Comparison of ENCODE assay signal across 10 mouse cellular contexts in genomic region chr11:3773782-3774462, GRCm38 (mm10).
DNase-seq lines count a peak whose midpoint lies in the region; ATAC-seq lines count a peak whose summit lies in the region.
"Had no signal": no experiment of that assay in that cellular context is flagged by ENCODE, and none has a peak within 500 bp of the region (broad histone marks: within the 10 kb centered on the region; RNA-seq: fewer than 3 reads in every experiment).

No protein-coding gene starts in this region.

- H3K4me2 ChIP-seq in embryonic facial prominence, embryonic 14.5 days (ENCODE audit: low read depth, low read length), result peak overlapping the region; percentile 51
- H3K4me2 ChIP-seq in limb, embryonic 13.5 days (replicated peaks), result peak overlapping the region; percentile 62

- H3K27me3 ChIP-seq in heart, embryonic 10.5 days (ENCODE audit: insufficient read depth, poor library complexity, severe bottlenecking), result peaks cover 64% of the 10 kb centered on the region
- H3K27me3 ChIP-seq in embryonic facial prominence, embryonic 14.5 days (replicated peaks; ENCODE audit: control insufficient read depth, insufficient read depth, low read length), result peaks cover 41% of the 10 kb centered on the region
- peaks cover 60% of the 10 kb centered on the region for H3K27me3 ChIP-seq in limb, embryonic 13.5 days

- H3K36me3 ChIP-seq in heart, embryonic 10.5 days, result no peaks in the 10 kb centered on the region
- no peaks in the 10 kb centered on the region for H3K36me3 ChIP-seq in embryonic facial prominence, embryonic 14.5 days (ENCODE audit: control insufficient read depth, insufficient read depth, low read length)
- H3K36me3 ChIP-seq in limb, embryonic 13.5 days, result no peaks in the 10 kb centered on the region

- peak overlapping the region; percentile 34; the same call in 1 of the 2 replicates for H3K9ac ChIP-seq in embryonic facial prominence, embryonic 14.5 days (ENCODE audit: low read depth, low read length)
- no peak overlapping the region for H3K9ac ChIP-seq in limb, embryonic 13.5 days

- no peak overlapping the region for H3K27ac ChIP-seq in heart, embryonic 10.5 days
- no peak overlapping the region for H3K27ac ChIP-seq in embryonic facial prominence, embryonic 14.5 days (replicated peaks; ENCODE audit: low read depth, low read length)
- no peak overlapping the region for H3K27ac ChIP-seq in limb, embryonic 13.5 days

- intact Hi-C loops in left cerebral cortex, postnatal 36 days (cut with DNase I), result no loop called here

- peak overlapping the region; percentile 55 for H3K4me3 ChIP-seq in heart, embryonic 10.5 days
- H3K4me3 ChIP-seq in embryonic facial prominence, embryonic 14.5 days (ENCODE audit: low read depth, low read length), result peak overlapping the region; percentile 34
- H3K4me3 ChIP-seq in limb, embryonic 13.5 days, result peak overlapping the region; percentile 33
- H3K4me3 ChIP-seq: myocyte had no signal

- H3K4me1 ChIP-seq in heart, embryonic 10.5 days, result peaks cover 9% of the 10 kb centered on the region
- H3K4me1 ChIP-seq in embryonic facial prominence, embryonic 14.5 days (ENCODE audit: control insufficient read depth, insufficient read depth, low read length), result 0 out of 2 replicates have a peak, but pooled peaks cover 3% of the 10 kb centered on the region
- peaks cover 10% of the 10 kb centered on the region for H3K4me1 ChIP-seq in limb, embryonic 13.5 days

- no peak for ATAC-seq in embryonic facial prominence, embryonic 14.5 days (ENCODE audit: low read depth)
- ATAC-seq in limb, embryonic 13.5 days (ENCODE audit: low FRiP score, low read depth), result no peak
- ATAC-seq in erythroblast, adult 5-6 weeks (replicated peaks; ENCODE audit: low FRiP score, poor library complexity, severe bottlenecking), result no peak

- 45% methylated on average over 6 of the region's 6 CpGs for WGBS in heart, embryonic 10.5 days
- 40% methylated on average over 6 of the region's 6 CpGs for WGBS in embryonic facial prominence, embryonic 14.5 days
- WGBS in limb, embryonic 13.5 days, result 48% methylated on average over 6 of the region's 6 CpGs

- H3K9me3 ChIP-seq in heart, embryonic 10.5 days, result no peaks in the 10 kb centered on the region
- H3K9me3 ChIP-seq in embryonic facial prominence, embryonic 14.5 days (ENCODE audit: control insufficient read depth, low read length), result no peaks in the 10 kb centered on the region
- H3K9me3 ChIP-seq in limb, embryonic 13.5 days, result no peaks in the 10 kb centered on the region

- DNase-seq in heart, embryonic 10.5 days (ENCODE audit: low spot score), result no peak
- DNase-seq in heart, adult 11 months, result no peak
- DNase-seq in 416B (ENCODE audit: low read depth), result peak; percentile 33
- no peak for DNase-seq in embryonic facial prominence, embryonic 14.5 days (ENCODE audit: low spot score)
- no peak for DNase-seq in left cerebral cortex, postnatal 36 days (ENCODE audit: low spot score in 2 of 2)
- no peak for DNase-seq in gastrocnemius, adult 8-10 months (ENCODE audit: low spot score in 2 of 2)
- DNase-seq: kidney, adult 11 months had no signal
